Mouse (Mus musculus): ENCODE measurements around the gene Bbx. TPM values are rescaled to one million over a fixed set of nuclear protein-coding genes. Genes with fewer than 3 reads are reported as not detected.

Gene Bbx
- total RNA-seq, 1 experiment from 2014 or later: 39.8 TPM

GRCm38 (mm10) chr16:50201546-50202151, 230.5 kb downstream of the Bbx start:
- ATAC-seq (replicated peaks; ENCODE audit: insufficient number of reproducible peaks, low FRiP score, low TSS enrichment, poor library complexity, severe bottlenecking): peak; percentile 50; the same call in 1 of the 2 replicates

DNA sequence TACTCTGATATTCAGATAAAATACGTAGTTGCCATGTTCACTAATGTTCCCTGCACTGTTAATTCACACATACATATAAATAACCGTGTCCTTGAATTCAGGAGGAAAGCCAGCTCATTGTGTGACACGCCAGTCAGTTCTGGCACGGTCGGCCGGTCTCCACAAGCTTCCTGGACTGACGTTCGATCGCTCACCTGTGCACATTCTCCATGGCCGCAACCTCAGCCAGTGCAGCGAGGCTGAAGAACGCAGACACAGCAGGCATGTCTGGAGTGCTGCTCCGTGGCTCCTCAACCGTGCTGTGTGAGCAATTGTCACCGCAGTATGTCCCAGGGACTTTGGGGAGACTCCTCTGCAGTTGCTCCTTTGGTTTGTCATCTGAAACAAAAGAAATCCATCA, 232.0 kb downstream of the Bbx start:
- ATAC-seq (replicated peaks; ENCODE audit: insufficient number of reproducible peaks, low FRiP score, low TSS enrichment, poor library complexity, severe bottlenecking): no peak

GRCm38 (mm10) chr16:50196118-50196517, 236.1 kb downstream of the Bbx start:
- ATAC-seq (replicated peaks; ENCODE audit: insufficient number of reproducible peaks, low FRiP score, low TSS enrichment, poor library complexity, severe bottlenecking): no peak

GRCm38 (mm10) chr16:50192626-50193025, 239.6 kb downstream of the Bbx start:
- ATAC-seq (replicated peaks; ENCODE audit: insufficient number of reproducible peaks, low FRiP score, low TSS enrichment, poor library complexity, severe bottlenecking): no peak

DNA sequence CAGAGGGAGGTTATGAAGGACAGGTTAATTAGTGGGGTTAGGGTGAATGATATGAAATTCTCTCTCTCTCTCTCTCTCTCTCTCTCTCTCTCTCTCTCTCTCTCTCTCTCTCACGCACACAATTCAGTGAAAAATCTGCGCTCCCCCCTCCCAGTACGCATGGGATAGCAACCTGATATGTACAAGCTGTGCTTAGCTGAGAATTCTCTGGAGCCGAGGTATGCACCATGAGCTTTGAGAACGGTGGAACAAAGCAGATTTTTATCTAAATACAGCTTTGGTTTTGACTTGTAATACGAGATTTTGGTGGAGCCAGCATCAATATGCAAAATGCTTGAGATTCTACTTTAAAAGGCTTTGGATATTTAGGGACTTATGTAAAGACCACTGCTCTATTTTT, 243.1 kb downstream of the Bbx start:
- no peak for ATAC-seq (replicated peaks; ENCODE audit: insufficient number of reproducible peaks, low FRiP score, low TSS enrichment, poor library complexity, severe bottlenecking)

GRCm38 (mm10) chr16:50186604-50187003, 245.6 kb downstream of the Bbx start:
- ATAC-seq (replicated peaks; ENCODE audit: insufficient number of reproducible peaks, low FRiP score, low TSS enrichment, poor library complexity, severe bottlenecking): no peak

- ATAC-seq (replicated peaks; ENCODE audit: insufficient number of reproducible peaks, low FRiP score, low TSS enrichment, poor library complexity, severe bottlenecking): no peak
Measured at GRCm38 (mm10) chr16:50185041-50185440, 247.1 kb downstream of the Bbx start.

DNA sequence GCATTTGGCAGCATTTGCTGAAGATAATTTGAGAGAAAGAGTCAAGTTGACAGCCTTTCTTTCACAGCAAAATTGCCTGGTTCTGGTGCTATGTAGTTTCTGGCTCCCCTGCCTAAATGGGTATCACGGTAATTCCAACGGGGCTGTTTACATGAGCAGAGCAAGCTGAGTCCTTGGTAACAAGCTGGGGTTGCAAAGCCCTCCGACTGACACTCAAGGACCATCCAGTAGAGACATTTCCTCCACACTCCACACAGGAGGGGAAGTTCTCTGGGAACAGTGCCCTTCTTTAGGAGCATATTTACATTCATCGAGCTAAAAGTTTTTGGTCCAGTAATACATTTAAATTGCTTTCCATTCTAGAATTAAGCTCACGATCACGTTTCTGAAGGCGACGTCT, 249.2 kb downstream of the Bbx start:
- no peak for ATAC-seq (replicated peaks; ENCODE audit: insufficient number of reproducible peaks, low FRiP score, low TSS enrichment, poor library complexity, severe bottlenecking)

- ATAC-seq (replicated peaks; ENCODE audit: insufficient number of reproducible peaks, low FRiP score, low TSS enrichment, poor library complexity, severe bottlenecking): no peak
Measured at GRCm38 (mm10) chr16:50182561-50182960, 249.6 kb downstream of the Bbx start.

GRCm38 (mm10) chr16:50172760-50173159, 259.4 kb downstream of the Bbx start:
- ATAC-seq (replicated peaks; ENCODE audit: insufficient number of reproducible peaks, low FRiP score, low TSS enrichment, poor library complexity, severe bottlenecking): no peak

DNA sequence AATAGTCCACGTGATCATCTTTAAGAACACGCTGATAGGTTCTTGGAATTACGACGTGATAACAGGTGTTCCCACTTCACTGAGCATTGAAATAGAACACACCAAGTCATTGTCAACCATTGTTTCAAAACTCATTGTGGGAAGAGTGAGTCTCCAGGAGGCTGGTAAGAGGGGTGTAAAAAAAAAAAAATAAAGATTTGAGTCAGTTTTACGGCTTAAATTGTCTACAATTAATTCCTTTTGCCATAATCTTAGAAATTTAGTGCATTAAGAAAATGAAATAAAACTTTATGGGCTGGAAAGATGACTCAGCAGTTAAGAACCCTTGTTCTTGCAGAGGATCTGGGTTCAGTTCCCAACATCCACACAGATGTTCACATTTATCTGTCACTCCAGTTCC, 261.4 kb downstream of the Bbx start:
- no peak for ATAC-seq (replicated peaks; ENCODE audit: insufficient number of reproducible peaks, low FRiP score, low TSS enrichment, poor library complexity, severe bottlenecking)

DNA sequence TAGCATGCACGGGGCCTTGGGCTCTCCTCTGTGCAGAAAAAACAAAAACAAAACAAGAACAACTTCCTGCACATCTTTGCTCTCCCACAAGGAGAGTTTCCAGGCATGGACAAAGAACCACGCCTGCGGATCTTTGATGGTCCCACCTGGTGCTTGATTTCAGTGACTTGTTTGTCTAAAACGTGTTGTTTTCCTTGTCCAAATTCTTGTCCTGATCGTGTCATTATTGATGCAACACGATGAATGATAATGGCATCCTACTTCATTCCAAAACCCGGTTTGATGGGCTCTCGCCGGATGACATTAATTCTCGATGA, 264.2 kb downstream of the Bbx start:
- ATAC-seq (replicated peaks; ENCODE audit: insufficient number of reproducible peaks, low FRiP score, low TSS enrichment, poor library complexity, severe bottlenecking): no peak

- ATAC-seq (replicated peaks; ENCODE audit: insufficient number of reproducible peaks, low FRiP score, low TSS enrichment, poor library complexity, severe bottlenecking): no peak
Measured at GRCm38 (mm10) chr16:50167231-50167982, 264.8 kb downstream of the Bbx start.

DNA sequence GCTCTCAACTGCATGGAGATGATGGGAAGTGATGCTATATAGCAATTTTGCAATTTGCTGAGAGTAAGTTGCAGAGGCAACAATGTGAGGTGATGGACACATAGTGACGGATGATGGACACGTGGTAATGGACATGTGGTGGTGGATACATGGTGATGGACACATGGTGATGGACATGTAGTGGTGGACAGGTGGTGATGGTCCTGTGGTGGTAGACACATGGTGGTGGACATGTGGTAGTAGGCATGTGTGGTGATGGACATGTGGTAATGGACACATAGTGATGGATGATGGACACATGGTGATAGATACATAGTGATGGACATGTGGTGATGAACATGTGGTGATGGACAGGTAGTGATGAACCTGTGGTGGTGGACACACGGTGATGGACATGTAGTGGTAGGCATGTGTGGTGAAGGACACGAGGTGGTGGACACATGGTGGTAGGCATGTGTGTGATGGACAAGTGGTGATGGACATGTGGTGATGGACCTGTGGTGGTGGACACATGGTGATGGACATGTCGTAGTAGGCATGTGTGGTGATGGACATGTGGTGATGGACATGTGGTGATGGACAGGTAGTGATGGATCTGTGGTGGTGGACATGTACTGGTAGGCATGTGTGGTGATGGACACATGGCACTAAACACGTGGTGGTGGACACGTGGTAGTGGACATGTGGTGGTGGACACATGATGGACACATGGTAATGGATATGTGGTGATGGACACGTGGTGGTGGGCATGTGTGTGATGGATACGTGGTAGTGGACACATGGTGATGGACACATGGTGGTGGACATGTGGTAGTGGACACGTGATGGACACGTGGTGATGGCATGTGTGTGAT, 271.5 kb downstream of the Bbx start:
- 0 out of 2 replicates have a peak, but pooled peaks have one; percentile 27 for ATAC-seq (replicated peaks; ENCODE audit: insufficient number of reproducible peaks, low FRiP score, low TSS enrichment, poor library complexity, severe bottlenecking)

GRCm38 (mm10) chr16:50158546-50158945, 273.6 kb downstream of the Bbx start:
- ATAC-seq (replicated peaks; ENCODE audit: insufficient number of reproducible peaks, low FRiP score, low TSS enrichment, poor library complexity, severe bottlenecking): no peak

DNA sequence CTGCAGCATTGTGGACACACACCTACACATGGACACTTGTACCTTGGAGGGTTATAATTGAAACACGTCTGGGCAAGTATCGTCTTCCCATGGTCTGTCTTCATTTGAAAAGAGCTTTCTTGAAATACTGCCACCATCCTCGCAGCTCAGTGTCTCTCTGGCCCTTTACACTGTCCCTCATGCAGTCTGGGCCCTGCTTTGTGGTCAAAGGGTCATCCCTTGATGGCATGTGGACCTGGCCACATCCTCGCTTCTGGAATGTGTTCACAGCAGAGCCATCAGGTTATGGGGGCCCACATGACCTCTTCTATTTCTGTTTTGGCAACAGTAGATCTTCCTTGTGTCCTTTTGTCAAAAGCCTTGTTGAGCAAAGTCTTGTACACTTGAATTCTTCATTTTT, 282.6 kb downstream of the Bbx start:
- ATAC-seq (replicated peaks; ENCODE audit: insufficient number of reproducible peaks, low FRiP score, low TSS enrichment, poor library complexity, severe bottlenecking): no peak

DNA sequence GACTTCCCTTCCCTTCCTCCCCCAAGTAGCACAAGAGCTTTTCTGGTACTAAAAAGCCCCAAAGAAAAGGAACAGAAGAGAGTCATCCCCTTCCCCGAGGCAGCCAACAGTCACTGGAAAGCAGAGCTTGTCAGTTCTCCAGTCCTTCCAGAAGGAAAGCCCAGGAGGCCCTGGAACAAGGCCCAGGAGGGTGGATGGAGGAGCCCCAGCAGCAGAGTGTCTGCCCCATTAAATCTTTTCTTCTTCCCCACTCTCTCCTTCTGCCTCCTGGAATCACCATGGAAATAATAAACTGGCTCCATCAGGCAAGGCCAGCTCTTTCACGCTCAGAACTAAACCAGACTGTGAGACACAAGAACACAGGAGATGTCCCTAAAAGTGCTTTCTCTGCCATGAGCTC, 284.3 kb downstream of the Bbx start:
- no peak for ATAC-seq (replicated peaks; ENCODE audit: insufficient number of reproducible peaks, low FRiP score, low TSS enrichment, poor library complexity, severe bottlenecking)

All from monocyte, adult 5-6 weeks (primary cell).